Comparison of ENCODE assay signal across 20 mouse cellular contexts in genomic region chr17:59018666-59019065, GRCm38 (mm10). TPM values are rescaled to one million over a fixed set of nuclear protein-coding genes. Genes with fewer than 3 reads are reported as not detected.
"Had no signal": no experiment of that assay in that cellular context is flagged by ENCODE, and none has a peak within 500 bp of the region (broad histone marks: within the 10 kb centered on the region; RNA-seq: fewer than 3 reads in every experiment).

No protein-coding gene starts in this region.

- H3K4me1 ChIP-seq: limb, embryonic 15.5 days; midbrain, embryonic 12.5 days had no signal

- H3K36me3 ChIP-seq: limb, embryonic 15.5 days; midbrain, embryonic 12.5 days had no signal

- H3K4me3 ChIP-seq: layer of hippocampus, adult 2 months; limb, embryonic 15.5 days; midbrain, embryonic 12.5 days had no signal

- H3K27ac ChIP-seq: kidney, postnatal 0 days; layer of hippocampus, adult 2 months; limb, embryonic 15.5 days; liver, embryonic 14.5 days; macrophage; midbrain, embryonic 12.5 days had no signal

- ATAC-seq: liver, postnatal 0 days; lung, postnatal 0 days had no signal

- H3K9me3 ChIP-seq: limb, embryonic 15.5 days; midbrain, embryonic 12.5 days had no signal

- H3K27me3 ChIP-seq: limb, embryonic 15.5 days; midbrain, embryonic 12.5 days had no signal

- H3K9ac ChIP-seq: limb, embryonic 15.5 days; liver, embryonic 14.5 days; liver, postnatal 0 days; lung, embryonic 14.5 days; midbrain, embryonic 12.5 days had no signal

- DNase-seq: layer of hippocampus, adult 9-11 months; liver, postnatal 0 days; lung, embryonic 14.5 days; right cerebral cortex, postnatal 25 days; spleen, adult 18-20 months; thymus, adult 18-20 months; thymus, postnatal 36 days had no signal

- H3K4me2 ChIP-seq: limb, embryonic 15.5 days; liver, embryonic 11.5 days; lung, embryonic 14.5 days; midbrain, embryonic 12.5 days had no signal

RNA-seq across cellular contexts. Expression of gene Pdzph1, which starts 27.5 kb away (rescaled TPM):
- total RNA-seq: megakaryocyte, adult 5-6 weeks had no signal
- polyA plus RNA-seq: kidney, postnatal 0 days; large intestine, adult 2 months; limb, embryonic 11.5 days; limb, embryonic 15.5 days; liver, postnatal 0 days; lung, embryonic 14.5 days; lung, postnatal 0 days; macrophage; stomach, embryonic 16.5 days; urinary bladder, adult 2 months had no signal
